Mouse (Mus musculus): Measurements from ENCODE around the gene St6gal1.

DNA sequence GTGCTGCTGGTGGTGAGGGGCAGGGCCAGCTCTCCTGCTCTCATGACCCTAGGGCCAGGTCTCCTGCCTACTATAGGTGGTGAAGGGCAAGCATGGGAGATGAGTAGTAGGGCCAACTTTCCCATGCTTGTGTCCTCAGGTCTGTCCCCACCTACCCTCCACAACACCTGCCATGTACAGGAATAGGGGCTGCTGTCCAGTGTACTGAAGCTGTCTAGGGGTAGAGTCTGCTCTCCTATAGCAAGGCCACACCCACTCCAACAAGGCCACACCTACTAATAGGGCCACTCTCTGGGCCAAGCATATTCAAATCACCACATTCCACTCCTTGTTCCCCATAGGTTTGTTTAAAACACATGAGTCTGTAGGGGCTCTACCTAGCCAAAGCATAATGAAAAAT, 159.8 kb downstream of the St6gal1 start:
- TF ChIP-seq CTCF (IDR thresholded peaks at IDR 0.05; ENCODE audit: low read depth) (no peak), EP300 (optimal IDR thresholded peaks at IDR 0.05) (no peak)

Measured in stomach, postnatal 0 days (tissue).